Mouse (Mus musculus): ENCODE results near the gene Serpinb7. TPM values are rescaled to one million over a fixed set of nuclear protein-coding genes. Genes with fewer than 3 reads are reported as not detected.

Serpinb7 gene
- polyA plus RNA-seq, 1 experiment from 2014 or later, result 0.28 TPM

DNA sequence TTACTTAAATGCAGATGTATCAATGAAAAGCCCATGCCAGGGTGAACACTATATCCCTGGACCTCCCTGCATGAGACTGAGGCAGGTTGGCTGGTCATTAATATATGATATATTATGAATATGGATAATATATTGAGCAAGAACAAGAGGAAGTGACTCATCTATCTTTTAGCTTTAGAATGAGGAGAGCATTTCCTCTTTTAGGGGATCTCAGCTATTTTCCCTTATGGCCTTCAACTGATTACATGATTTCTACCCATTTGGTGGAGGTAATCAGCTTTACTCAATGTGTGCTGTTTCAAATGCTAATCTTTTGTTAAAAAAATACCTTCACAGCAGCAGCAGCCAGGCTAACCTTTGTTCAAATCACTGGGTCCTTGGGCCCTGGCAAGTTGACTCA, 18.0 kb upstream of the Serpinb7 start:
- Histone ChIP-seq H3K36me3 (ENCODE audit: control insufficient read depth, insufficient read depth, low read length) (no peaks in the 10 kb centered on the region), H3K9ac (replicated peaks; ENCODE audit: low read depth, low read length) (no peak overlapping the region), H3K9me3 (ENCODE audit: control insufficient read depth, low read length) (no peaks in the 10 kb centered on the region), H3K27me3 (ENCODE audit: control insufficient read depth, insufficient read depth, low read length) (no peaks in the 10 kb centered on the region), H3K4me3 (ENCODE audit: low read depth, low read length) (no peak overlapping the region), H3K27ac (ENCODE audit: low read depth, low read length) (no peak overlapping the region), H3K4me2 (ENCODE audit: low read depth, low read length) (no peak overlapping the region), H3K4me1 (ENCODE audit: control insufficient read depth, insufficient read depth, low read length) (no peaks in the 10 kb centered on the region)
- no peak for ATAC-seq (ENCODE audit: low read depth)

DNA sequence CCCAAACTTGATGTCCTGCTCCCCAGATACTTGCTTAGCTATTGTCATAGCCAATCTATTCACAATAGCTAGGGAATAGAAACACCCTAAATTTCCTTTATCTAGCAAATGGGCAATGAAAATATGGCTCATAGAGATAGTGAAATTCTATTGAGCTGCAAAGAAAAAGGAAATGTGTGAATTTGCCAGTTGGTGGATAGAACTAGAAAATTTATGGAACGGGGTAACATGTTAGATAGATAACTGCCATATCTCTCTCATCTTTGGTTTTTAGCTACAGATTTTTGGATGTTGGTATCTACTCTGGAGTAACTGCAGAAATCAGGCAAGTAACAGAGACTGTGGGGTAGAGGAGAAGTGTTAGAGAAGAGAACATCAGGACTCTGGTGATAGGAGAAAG, 17.1 kb upstream of the Serpinb7 start:
- H3K4me3 ChIP-seq (ENCODE audit: low read depth, low read length), result no peak overlapping the region
- H3K27me3 ChIP-seq (ENCODE audit: control insufficient read depth, insufficient read depth, low read length), result no peaks in the 10 kb centered on the region
- H3K27ac ChIP-seq (ENCODE audit: low read depth, low read length), result no peak overlapping the region
- no peak overlapping the region for H3K4me2 ChIP-seq (ENCODE audit: low read depth, low read length)
- H3K4me1 ChIP-seq (ENCODE audit: control insufficient read depth, insufficient read depth, low read length), result no peaks in the 10 kb centered on the region
- WGBS, result 90% methylated on average over 1 of the region's 1 CpGs
- H3K9ac ChIP-seq (replicated peaks; ENCODE audit: low read depth, low read length), result no peak overlapping the region
- no peak for ATAC-seq (ENCODE audit: low read depth)
- H3K9me3 ChIP-seq (ENCODE audit: control insufficient read depth, low read length), result no peaks in the 10 kb centered on the region
- H3K36me3 ChIP-seq (ENCODE audit: control insufficient read depth, insufficient read depth, low read length), result no peaks in the 10 kb centered on the region

DNA sequence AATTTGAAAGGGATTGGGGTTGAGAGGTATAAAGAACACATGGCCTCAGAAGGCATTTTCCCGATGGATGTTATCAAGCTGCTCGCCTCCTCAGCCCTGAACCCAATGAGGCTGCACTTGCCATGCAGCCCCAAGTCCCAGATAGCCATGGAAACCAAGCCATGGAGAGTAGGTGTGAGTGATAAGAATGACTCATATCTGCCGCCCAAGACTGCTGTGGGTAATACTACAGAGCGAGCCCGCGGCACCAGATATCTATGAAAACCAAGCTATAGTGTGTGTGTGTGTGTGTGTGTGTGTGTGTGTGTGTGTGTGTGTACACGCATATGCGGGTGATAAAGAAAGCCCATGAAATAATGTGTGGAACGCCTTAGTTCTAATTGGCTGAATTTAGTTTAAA, 14.9 kb upstream of the Serpinb7 start:
- Histone ChIP-seq H3K27me3 (ENCODE audit: control insufficient read depth, insufficient read depth, low read length) (no peaks in the 10 kb centered on the region), H3K4me2 (ENCODE audit: low read depth, low read length) (no peak overlapping the region), H3K27ac (ENCODE audit: low read depth, low read length) (no peak overlapping the region), H3K9ac (replicated peaks; ENCODE audit: low read depth, low read length) (no peak overlapping the region), H3K36me3 (ENCODE audit: control insufficient read depth, insufficient read depth, low read length) (no peaks in the 10 kb centered on the region), H3K4me1 (ENCODE audit: control insufficient read depth, insufficient read depth, low read length) (no peaks in the 10 kb centered on the region), H3K4me3 (ENCODE audit: low read depth, low read length) (no peak overlapping the region), H3K9me3 (ENCODE audit: control insufficient read depth, low read length) (no peaks in the 10 kb centered on the region)
- no peak for ATAC-seq (ENCODE audit: low read depth)
- 95% methylated on average over 9 of the region's 9 CpGs for WGBS

DNA sequence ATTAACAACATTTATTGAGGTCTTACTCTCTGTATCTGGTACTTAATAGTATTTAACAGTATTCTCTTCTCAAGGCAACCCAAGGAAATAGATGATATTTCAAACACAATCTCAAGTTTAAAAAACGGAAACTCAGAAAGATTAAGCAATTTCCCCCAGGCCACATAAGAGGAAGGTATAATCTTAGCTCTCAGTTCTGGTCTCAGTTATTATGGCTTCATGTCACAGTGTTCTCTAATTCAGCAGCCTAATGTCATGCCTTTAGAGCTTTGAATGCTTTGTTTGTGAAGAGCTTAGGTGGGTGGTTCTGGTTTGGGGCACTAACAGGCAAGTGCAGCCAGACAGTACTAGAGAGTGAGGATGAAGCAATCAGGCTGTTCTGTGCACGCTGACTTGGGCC, 9.7 kb upstream of the Serpinb7 start:
- ATAC-seq (ENCODE audit: low read depth), result no peak
- Histone ChIP-seq H3K4me3 (ENCODE audit: low read depth, low read length) (no peak overlapping the region), H3K9me3 (ENCODE audit: control insufficient read depth, low read length) (no peaks in the 10 kb centered on the region), H3K9ac (replicated peaks; ENCODE audit: low read depth, low read length) (no peak overlapping the region), H3K4me1 (ENCODE audit: control insufficient read depth, insufficient read depth, low read length) (no peaks in the 10 kb centered on the region), H3K4me2 (ENCODE audit: low read depth, low read length) (no peak overlapping the region), H3K27me3 (ENCODE audit: control insufficient read depth, insufficient read depth, low read length) (no peaks in the 10 kb centered on the region), H3K27ac (ENCODE audit: low read depth, low read length) (no peak overlapping the region), H3K36me3 (ENCODE audit: control insufficient read depth, insufficient read depth, low read length) (no peaks in the 10 kb centered on the region)
- 92% methylated on average over 2 of the region's 2 CpGs for WGBS

DNA sequence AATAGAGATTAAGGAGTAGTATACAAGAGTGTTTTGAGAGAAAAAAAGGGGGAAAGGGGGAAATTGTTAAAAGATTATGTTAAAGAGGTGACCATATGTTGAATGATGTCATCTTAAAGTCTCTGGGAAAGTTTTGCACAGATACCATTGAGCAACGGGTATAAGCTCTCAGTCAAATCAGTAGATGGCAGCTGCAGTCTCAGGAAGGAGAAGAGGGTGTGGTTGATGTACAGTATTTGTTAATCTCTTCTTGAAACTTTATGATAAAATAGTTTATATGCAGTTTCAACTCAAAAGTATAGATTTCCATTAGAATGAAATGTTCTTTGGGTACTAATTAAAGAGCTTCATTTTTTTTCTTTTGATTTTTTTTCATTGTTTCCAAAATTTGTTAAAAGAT, 2.0 kb upstream of the Serpinb7 start:
- Histone ChIP-seq H3K27ac (ENCODE audit: low read depth, low read length) (no peak overlapping the region), H3K4me3 (ENCODE audit: low read depth, low read length) (no peak overlapping the region), H3K4me1 (ENCODE audit: control insufficient read depth, insufficient read depth, low read length) (no peaks in the 10 kb centered on the region), H3K36me3 (ENCODE audit: control insufficient read depth, insufficient read depth, low read length) (no peaks in the 10 kb centered on the region), H3K27me3 (ENCODE audit: control insufficient read depth, insufficient read depth, low read length) (no peaks in the 10 kb centered on the region), H3K9ac (replicated peaks; ENCODE audit: low read depth, low read length) (no peak overlapping the region), H3K4me2 (ENCODE audit: low read depth, low read length) (no peak overlapping the region), H3K9me3 (ENCODE audit: control insufficient read depth, low read length) (no peaks in the 10 kb centered on the region)
- 95% methylated on average over 1 of the region's 1 CpGs for WGBS
- no peak for ATAC-seq (ENCODE audit: low read depth)

DNA sequence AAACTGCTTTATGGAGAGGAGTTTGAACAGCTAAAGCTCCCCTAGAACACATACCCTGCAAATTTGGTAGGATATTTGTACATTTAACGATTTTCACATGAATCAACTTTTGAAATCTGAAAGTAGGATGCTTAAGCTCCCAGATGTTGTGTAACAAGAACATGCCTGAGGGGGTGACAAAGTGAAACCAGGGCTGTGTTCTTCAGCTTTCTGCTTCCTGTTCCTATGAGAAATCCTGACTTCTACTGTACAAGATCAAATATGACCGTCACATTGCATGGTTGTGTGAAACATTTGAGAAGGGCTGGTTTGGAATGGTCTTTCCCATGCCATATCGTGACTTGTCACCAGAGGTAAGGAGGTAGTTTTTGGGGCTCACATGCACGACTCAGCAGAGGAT, 2.6 kb downstream of the Serpinb7 start:
- H3K9ac ChIP-seq (replicated peaks; ENCODE audit: low read depth, low read length), result no peak overlapping the region
- H3K4me1 ChIP-seq (ENCODE audit: control insufficient read depth, insufficient read depth, low read length), result no peaks in the 10 kb centered on the region
- no peaks in the 10 kb centered on the region for H3K9me3 ChIP-seq (ENCODE audit: control insufficient read depth, low read length)
- H3K27ac ChIP-seq (ENCODE audit: low read depth, low read length), result no peak overlapping the region
- H3K4me3 ChIP-seq (ENCODE audit: low read depth, low read length), result no peak overlapping the region
- no peak overlapping the region for H3K4me2 ChIP-seq (ENCODE audit: low read depth, low read length)
- H3K36me3 ChIP-seq (ENCODE audit: control insufficient read depth, insufficient read depth, low read length), result no peaks in the 10 kb centered on the region
- no peaks in the 10 kb centered on the region for H3K27me3 ChIP-seq (ENCODE audit: control insufficient read depth, insufficient read depth, low read length)
- ATAC-seq (ENCODE audit: low read depth), result no peak
- 88% methylated on average over 4 of the region's 4 CpGs for WGBS

DNA sequence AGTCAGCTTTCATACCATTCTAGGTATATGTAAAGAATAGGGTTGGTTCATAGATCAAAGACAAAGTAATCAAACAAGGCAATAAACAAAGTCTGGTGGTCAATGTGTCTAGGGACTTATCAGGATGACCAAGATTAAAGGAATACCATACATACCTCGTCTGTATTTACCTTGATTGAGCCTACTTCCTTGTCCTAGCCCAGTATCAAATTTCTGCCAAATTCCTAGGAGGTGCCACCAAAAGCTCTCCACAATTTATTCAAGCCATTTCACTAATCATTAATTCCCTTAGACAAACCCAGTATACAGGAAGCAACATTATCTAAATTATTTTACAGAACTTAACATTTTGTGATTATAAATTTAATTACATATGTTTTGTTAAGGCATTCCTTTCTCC, 15.2 kb downstream of the Serpinb7 start:
- Histone ChIP-seq H3K9ac (replicated peaks; ENCODE audit: low read depth, low read length) (no peak overlapping the region), H3K27ac (ENCODE audit: low read depth, low read length) (no peak overlapping the region), H3K4me1 (ENCODE audit: control insufficient read depth, insufficient read depth, low read length) (no peaks in the 10 kb centered on the region), H3K27me3 (ENCODE audit: control insufficient read depth, insufficient read depth, low read length) (no peaks in the 10 kb centered on the region), H3K36me3 (ENCODE audit: control insufficient read depth, insufficient read depth, low read length) (no peaks in the 10 kb centered on the region), H3K4me3 (ENCODE audit: low read depth, low read length) (no peak overlapping the region), H3K4me2 (ENCODE audit: low read depth, low read length) (no peak overlapping the region), H3K9me3 (ENCODE audit: control insufficient read depth, low read length) (no peaks in the 10 kb centered on the region)
- WGBS, result 51% methylated on average over 1 of the region's 1 CpGs
- ATAC-seq (ENCODE audit: low read depth), result no peak

DNA sequence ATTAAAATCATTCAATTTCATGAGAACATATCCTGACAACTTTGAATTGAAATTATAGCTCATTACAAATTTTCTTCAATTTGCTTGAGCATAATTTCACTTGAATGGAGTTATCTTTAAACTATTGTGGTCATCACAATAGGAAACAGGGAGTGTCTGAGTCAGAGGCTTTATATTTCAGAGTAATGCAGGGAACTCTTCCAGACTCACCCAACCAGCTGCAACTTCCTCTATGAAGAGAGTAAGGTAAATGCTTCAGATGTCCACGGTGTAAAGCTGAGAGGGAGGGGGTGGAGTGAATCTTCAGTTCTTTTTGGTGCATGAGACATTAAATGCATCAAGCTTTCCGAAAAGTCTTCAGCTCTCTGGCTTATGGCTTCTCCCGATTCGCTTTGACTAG, 23.0 kb downstream of the Serpinb7 start:
- Histone ChIP-seq H3K4me3 (ENCODE audit: low read depth, low read length) (no peak overlapping the region), H3K4me1 (ENCODE audit: control insufficient read depth, insufficient read depth, low read length) (no peaks in the 10 kb centered on the region), H3K27me3 (ENCODE audit: control insufficient read depth, insufficient read depth, low read length) (no peaks in the 10 kb centered on the region), H3K9ac (replicated peaks; ENCODE audit: low read depth, low read length) (no peak overlapping the region), H3K27ac (ENCODE audit: low read depth, low read length) (no peak overlapping the region), H3K4me2 (ENCODE audit: low read depth, low read length) (no peak overlapping the region), H3K36me3 (ENCODE audit: control insufficient read depth, insufficient read depth, low read length) (no peaks in the 10 kb centered on the region), H3K9me3 (ENCODE audit: control insufficient read depth, low read length) (no peaks in the 10 kb centered on the region)
- 85% methylated on average over 4 of the region's 4 CpGs for WGBS
- ATAC-seq (ENCODE audit: low read depth), result no peak

DNA sequence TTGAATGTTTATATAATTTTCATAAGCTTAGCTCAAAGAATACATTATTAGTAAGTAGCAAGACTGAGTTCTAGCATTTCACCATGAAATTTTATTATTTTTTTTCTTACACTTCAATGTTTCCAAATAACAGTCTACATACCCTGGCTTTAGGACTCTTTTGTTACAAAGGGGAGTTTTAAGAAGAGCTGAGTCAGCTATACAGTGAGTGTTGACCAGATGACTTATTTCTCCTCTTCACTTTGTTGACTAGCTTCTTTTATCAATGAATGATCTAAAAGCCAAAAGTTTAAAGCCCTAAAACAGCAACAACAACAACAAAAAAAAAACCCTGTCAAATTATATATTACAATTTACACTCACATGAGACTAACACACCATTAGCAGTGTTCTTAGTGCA, 31.8 kb downstream of the Serpinb7 start:
- no peak for ATAC-seq (ENCODE audit: low read depth)
- Histone ChIP-seq H3K4me3 (ENCODE audit: low read depth, low read length) (no peak overlapping the region), H3K4me2 (ENCODE audit: low read depth, low read length) (no peak overlapping the region), H3K9me3 (ENCODE audit: control insufficient read depth, low read length) (no peaks in the 10 kb centered on the region), H3K4me1 (ENCODE audit: control insufficient read depth, insufficient read depth, low read length) (no peaks in the 10 kb centered on the region), H3K27me3 (ENCODE audit: control insufficient read depth, insufficient read depth, low read length) (no peaks in the 10 kb centered on the region), H3K36me3 (ENCODE audit: control insufficient read depth, insufficient read depth, low read length) (no peaks in the 10 kb centered on the region), H3K9ac (replicated peaks; ENCODE audit: low read depth, low read length) (no peak overlapping the region), H3K27ac (ENCODE audit: low read depth, low read length) (no peak overlapping the region)

DNA sequence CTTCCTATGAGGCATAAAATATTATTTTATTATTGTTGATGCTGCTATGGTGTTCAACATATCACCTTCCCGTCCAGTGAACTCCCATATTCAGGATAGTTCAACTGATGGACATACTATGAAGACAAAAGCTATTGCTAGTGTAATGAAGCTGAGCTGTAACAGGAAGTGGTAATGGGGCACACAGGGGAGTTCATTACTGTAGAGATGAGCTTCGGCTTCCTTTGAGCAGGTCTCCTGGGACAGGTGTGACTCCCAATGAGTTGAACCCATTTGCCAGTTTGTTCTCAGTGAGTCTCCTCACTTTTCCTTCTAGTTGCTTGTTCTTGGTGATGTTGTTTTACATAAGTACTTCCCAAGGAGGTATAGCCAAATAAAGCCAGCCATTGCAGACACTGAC, 36.1 kb downstream of the Serpinb7 start:
- no peak overlapping the region for H3K9ac ChIP-seq (replicated peaks; ENCODE audit: low read depth, low read length)
- no peaks in the 10 kb centered on the region for H3K9me3 ChIP-seq (ENCODE audit: control insufficient read depth, low read length)
- WGBS, result 83% methylated on average over 2 of the region's 2 CpGs
- no peak overlapping the region for H3K4me3 ChIP-seq (ENCODE audit: low read depth, low read length)
- H3K4me1 ChIP-seq (ENCODE audit: control insufficient read depth, insufficient read depth, low read length), result no peaks in the 10 kb centered on the region
- no peaks in the 10 kb centered on the region for H3K27me3 ChIP-seq (ENCODE audit: control insufficient read depth, insufficient read depth, low read length)
- no peak overlapping the region for H3K27ac ChIP-seq (ENCODE audit: low read depth, low read length)
- no peak overlapping the region for H3K4me2 ChIP-seq (ENCODE audit: low read depth, low read length)
- no peak for ATAC-seq (ENCODE audit: low read depth)
- H3K36me3 ChIP-seq (ENCODE audit: control insufficient read depth, insufficient read depth, low read length), result no peaks in the 10 kb centered on the region

Data from neural tube, embryonic 14.5 days (tissue).